Mouse (Mus musculus) C2C12 (cell line): ENCODE results near the gene Zfp212. TPM values are rescaled to one million over a fixed set of nuclear protein-coding genes. Genes with fewer than 3 reads are reported as not detected.

Source experiments
- H3K27me3 ChIP-seq: one replicate; pipeline ENCODE4 v1.6.1; 2011; ENCODE audit not compliant: control insufficient read depth, insufficient read depth, insufficient read length
- H3K36me3 ChIP-seq: one replicate; pipeline ENCODE4 v1.6.1; 2011; ENCODE audit not compliant: control insufficient read depth, insufficient read depth
- H3K4me3 ChIP-seq: one replicate; pipeline ENCODE4 v1.5.1; 2011; ENCODE audit warnings: mild to moderate bottlenecking, control low read depth; ENCODE audit not compliant: poor library complexity, insufficient read depth, severe bottlenecking
- H3K79me2 ChIP-seq: one replicate; pipeline ENCODE4 v1.6.1; 2011; ENCODE audit not compliant: control insufficient read depth, insufficient read depth
- H3K79me3 ChIP-seq: one replicate; pipeline ENCODE4 v1.6.1; 2011; ENCODE audit warnings: low read depth, control low read depth
- H3ac ChIP-seq: one replicate; pipeline ENCODE3; 2011; ENCODE audit warnings: low read depth; ENCODE audit not compliant: control insufficient read depth, insufficient read length
- CEBPB ChIP-seq: IDR thresholded peaks from one replicate; pipeline ENCODE4 v1.6.1; 2011; ENCODE audit warnings: low read depth, mild to moderate bottlenecking, control low read depth, moderate library complexity
- CTCF ChIP-seq: IDR thresholded peaks from one replicate; pipeline ENCODE4 v1.5.1; 2011; ENCODE audit not compliant: control insufficient read depth, insufficient read depth, insufficient read length
- FOSL1 ChIP-seq: IDR thresholded peaks from one replicate; pipeline ENCODE4 v1.8.0; 2011; ENCODE audit warnings: mild to moderate bottlenecking, low read length; ENCODE audit not compliant: poor library complexity, insufficient read depth, severe bottlenecking
- MAX ChIP-seq: IDR thresholded peaks from one replicate; pipeline ENCODE4 v1.6.1; 2011; ENCODE audit warnings: mild to moderate bottlenecking, control low read depth
- MYOD1 ChIP-seq: IDR thresholded peaks from one replicate; pipeline ENCODE4 v1.6.1; 2011; ENCODE audit warnings: low read depth; ENCODE audit not compliant: control insufficient read depth, insufficient read length
- MYOG ChIP-seq: IDR thresholded peaks from one replicate; pipeline ENCODE4 v1.6.1; 2011; ENCODE audit not compliant: control insufficient read depth, insufficient read length; ENCODE audit errors: extremely low read depth
- USF1 ChIP-seq: IDR thresholded peaks from one replicate; pipeline ENCODE4 v1.6.1; 2011; ENCODE audit warnings: low read depth, mild to moderate bottlenecking, control low read depth, moderate library complexity
- polyA plus RNA-seq: library from polyadenylated mRNA; unstranded; fragments of >200 nt; fragmentation: generic; extraction: Trizol; gene quantifications from one replicate; pipeline ENCODE4 v1.2.1, GENCODE M21; 2012; ENCODE audit warnings: missing spikeins

Zfp212 gene
- polyA plus RNA-seq, 1 experiment: 10.0 TPM

- Histone ChIP-seq H3K4me3 (no peak overlapping the region), H3K79me3 (peaks cover 29% of the 10 kb centered on the region), H3K79me2 (peaks cover 32% of the 10 kb centered on the region), H3ac (no peak overlapping the region), H3K27me3 (no peaks in the 10 kb centered on the region), H3K36me3 (peaks cover 3% of the 10 kb centered on the region)
- TF ChIP-seq CTCF: no peak
- no peak for TF ChIP-seq CEBPB
- TF ChIP-seq FOSL1: no peak
- no peak for TF ChIP-seq USF1
- no peak for TF ChIP-seq MYOD1
- TF ChIP-seq MYOG: no peak
- TF ChIP-seq MAX: no peak
These were observed 1.5 kb upstream of the Zfp212 start for GRCm38 (mm10) chr6:47918768-47919274.

- Histone ChIP-seq H3K79me3 (peaks cover 39% of the 10 kb centered on the region), H3K4me3 (peak overlapping the region; percentile 71), H3K79me2 (peaks cover 43% of the 10 kb centered on the region), H3K36me3 (peaks cover 3% of the 10 kb centered on the region), H3K27me3 (no peaks in the 10 kb centered on the region), H3ac (peak overlapping the region; percentile 51)
- TF ChIP-seq FOSL1: no peak
- no peak for TF ChIP-seq CEBPB
- no peak for TF ChIP-seq USF1
- no peak for TF ChIP-seq CTCF
- no peak for TF ChIP-seq MAX
- TF ChIP-seq MYOG: no peak
- no peak for TF ChIP-seq MYOD1
These were observed 430 bp upstream of the Zfp212 start for GRCm38 (mm10) chr6:47919646-47920446.

- H3K4me3 ChIP-seq: no peak overlapping the region
- H3K27me3 ChIP-seq: no peaks in the 10 kb centered on the region
- H3K79me3 ChIP-seq: no peaks in the 10 kb centered on the region
- H3K36me3 ChIP-seq: no peaks in the 10 kb centered on the region
- H3K79me2 ChIP-seq: no peaks in the 10 kb centered on the region
- TF ChIP-seq CEBPB (no peak), CTCF (no peak), MYOD1 (no peak), MYOG (no peak), MAX (no peak), USF1 (no peak), FOSL1 (no peak)
- H3ac ChIP-seq: no peak overlapping the region
These were observed 22.2 kb downstream of the Zfp212 start for GRCm38 (mm10) chr6:47942461-47942860.

DNA sequence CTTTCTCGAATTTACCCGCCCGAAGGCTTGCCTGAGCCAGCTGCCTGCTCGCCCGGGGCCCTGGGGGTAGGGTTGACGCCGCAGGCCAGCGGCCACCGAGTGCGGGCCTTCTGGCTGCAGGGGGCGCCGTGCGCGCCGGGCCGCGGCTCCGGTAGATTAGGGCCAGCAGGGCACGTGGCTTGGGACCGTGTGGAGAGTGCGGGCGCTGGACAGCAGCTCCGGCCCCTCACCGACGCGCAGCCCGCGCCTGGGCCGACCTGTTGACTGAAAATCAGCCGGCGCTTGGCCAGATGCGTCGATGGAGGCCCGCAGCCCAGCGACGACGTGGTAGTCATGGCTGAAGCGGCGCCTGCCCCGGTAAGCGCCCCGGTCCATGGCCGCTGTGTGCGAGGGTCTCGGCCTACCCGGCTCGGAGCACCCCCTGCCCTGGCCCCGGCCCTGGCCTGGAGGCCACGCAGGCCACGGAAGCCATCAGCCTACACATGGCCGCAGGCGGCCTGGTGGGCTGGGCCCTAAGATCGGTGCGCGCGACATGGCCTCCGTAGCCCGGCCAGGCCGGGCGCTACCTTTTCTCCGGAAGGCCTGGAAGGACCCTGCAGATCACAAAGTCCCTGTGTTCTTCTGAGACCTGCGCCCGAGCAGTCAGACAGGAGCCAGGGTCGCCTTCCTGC is 22.9 kb downstream of the Zfp212 start:
- no peaks in the 10 kb centered on the region for H3K79me3 ChIP-seq
- no peak for TF ChIP-seq MYOD1
- TF ChIP-seq FOSL1: no peak
- no peak for TF ChIP-seq CEBPB
- TF ChIP-seq CTCF: no peak
- no peak for TF ChIP-seq USF1
- TF ChIP-seq MAX: no peak
- no peak for TF ChIP-seq MYOG
- no peaks in the 10 kb centered on the region for H3K36me3 ChIP-seq
- H3ac ChIP-seq: no peak overlapping the region
- H3K4me3 ChIP-seq: no peak overlapping the region
- no peaks in the 10 kb centered on the region for H3K79me2 ChIP-seq
- no peaks in the 10 kb centered on the region for H3K27me3 ChIP-seq

GRCm38 (mm10) chr6:47943721-47944120 is 23.4 kb downstream of the Zfp212 start:
- no peak overlapping the region for H3ac ChIP-seq
- no peaks in the 10 kb centered on the region for H3K27me3 ChIP-seq
- H3K36me3 ChIP-seq: no peaks in the 10 kb centered on the region
- no peaks in the 10 kb centered on the region for H3K79me2 ChIP-seq
- no peaks in the 10 kb centered on the region for H3K79me3 ChIP-seq
- TF ChIP-seq MAX (no peak), MYOD1 (no peak), CTCF (no peak), CEBPB (no peak), FOSL1 (no peak), MYOG (no peak), USF1 (no peak)
- no peak overlapping the region for H3K4me3 ChIP-seq
